Mouse (Mus musculus) lung, postnatal 0 days (tissue): ENCODE results near the gene Ppp2r3a. TPM values are rescaled to one million over a fixed set of nuclear protein-coding genes. Genes with fewer than 3 reads are reported as not detected.

ENCODE experiments used
- ATAC-seq: fragments of 200-750 bp; cut with Nextera tagmentation; 2 replicates; pipeline ENCODE4 v1.8.0; 2017; ENCODE audit warnings: moderate library complexity
- DNase-seq: peaks from one replicate; pipeline ENCODE4 v3.0.0-alpha.2; 2016; ENCODE audit warnings: low spot score
- H3K27ac ChIP-seq: fragments of 300-500 bp; sonication (generic); 2 replicates; pipeline ENCODE4 v1.5.1; 2014; ENCODE audit warnings: antibody characterized with exemption, mild to moderate bottlenecking, low read length, mixed read lengths
- H3K27me3 ChIP-seq: fragments of 300-500 bp; sonication (generic); replicated peaks from 2 replicates; pipeline ENCODE4 v1.6.1; 2014; ENCODE audit warnings: low read length, mixed read lengths; ENCODE audit not compliant: insufficient read depth
- H3K36me3 ChIP-seq: fragments of 300-500 bp; sonication (generic); 2 replicates; pipeline ENCODE4 v1.6.1; 2014; ENCODE audit warnings: low read length, mixed read lengths; ENCODE audit not compliant: insufficient read depth
- H3K4me1 ChIP-seq: fragments of 300-500 bp; sonication (generic); 2 replicates; pipeline ENCODE4 v1.6.1; 2014; ENCODE audit warnings: antibody characterized with exemption, low read depth, low read length, mixed read lengths; ENCODE audit not compliant: insufficient read depth
- H3K4me2 ChIP-seq: fragments of 300-500 bp; sonication (generic); replicated peaks from 2 replicates; pipeline ENCODE4 v1.6.1; 2014; ENCODE audit warnings: low read depth, mild to moderate bottlenecking, low read length, moderate library complexity, mixed read lengths
- H3K4me3 ChIP-seq: fragments of 300-500 bp; sonication (generic); 2 replicates; pipeline ENCODE4 v1.5.1; 2014; ENCODE audit warnings: low read depth, low read length
- H3K9ac ChIP-seq: fragments of 300-500 bp; sonication (generic); replicated peaks from 2 replicates; pipeline ENCODE4 v1.6.1; 2014; ENCODE audit warnings: low read depth, mild to moderate bottlenecking
- H3K9me3 ChIP-seq: fragments of 300-500 bp; sonication (generic); 2 replicates; pipeline ENCODE4 v1.6.1; 2016; ENCODE audit warnings: low read length, mixed read lengths
- CTCF ChIP-seq: IDR thresholded peaks from 2 replicates; pipeline ENCODE4 v1.5.1; 2016; ENCODE audit warnings: antibody characterized with exemption, mild to moderate bottlenecking
- EP300 ChIP-seq: IDR thresholded peaks from 2 replicates; pipeline ENCODE4 v1.6.1; 2016; ENCODE audit warnings: antibody characterized with exemption, mild to moderate bottlenecking, control low read depth
- WGBS: fragments of 180-500 bp; shearing (Covaris S2); extraction: QIAGEN DNeasy Blood & Tissue Kit; methylation state at CpG from one replicate; pipeline ENCODE4 v1.1.7; 2014; 5-methylcytosine and 5-hydroxymethylcytosine counted together
- polyA plus RNA-seq: library from polyadenylated mRNA; unstranded; fragments of >200 nt; fragmentation: Nextera tagmentation; extraction: Ambion mirVana; gene quantifications from 2 replicates; pipeline ENCODE4 v1.2.1, GENCODE M21; 2015

The Ppp2r3a gene
- polyA plus RNA-seq, 1 experiment from 2014 or later, result 7.2 TPM

- Histone ChIP-seq H3K4me1 (peaks cover 2% of the 10 kb centered on the region; the same call in 1 of the 2 replicates), H3K27me3 (no peaks in the 10 kb centered on the region), H3K27ac (no peak overlapping the region), H3K9ac (no peak overlapping the region), H3K4me3 (no peak overlapping the region), H3K9me3 (no peaks in the 10 kb centered on the region), H3K4me2 (no peak overlapping the region), H3K36me3 (no peaks in the 10 kb centered on the region)
- TF ChIP-seq CTCF (no peak), EP300 (no peak)
- 65% methylated on average over 1 of the region's 1 CpGs for WGBS
- no peak for DNase-seq
- no peak for ATAC-seq
These were observed 154.1 kb downstream of the Ppp2r3a start for GRCm38 (mm10) chr9:101097542-101097941.

DNA sequence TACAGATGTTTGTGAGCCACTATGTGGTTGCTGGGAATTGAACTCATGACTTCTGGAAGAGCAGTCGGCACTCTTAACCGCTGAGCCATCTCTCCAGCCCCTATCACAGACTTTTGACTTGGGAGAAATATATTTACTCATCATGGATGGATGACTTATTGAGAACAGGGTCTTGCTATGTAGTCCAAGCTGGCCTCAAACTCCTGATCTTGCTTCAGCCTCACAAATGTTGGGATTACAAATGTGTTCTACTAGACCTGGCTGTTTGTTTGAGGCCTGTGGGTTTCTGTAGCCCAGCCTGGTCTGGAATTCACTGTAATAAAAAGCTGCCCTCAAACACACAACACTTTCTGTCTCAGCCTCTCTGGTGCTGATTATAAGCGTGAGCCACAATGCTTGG, 155.1 kb downstream of the Ppp2r3a start:
- Histone ChIP-seq H3K36me3 (no peaks in the 10 kb centered on the region), H3K4me1 (peaks cover 2% of the 10 kb centered on the region; the same call in 1 of the 2 replicates), H3K27me3 (no peaks in the 10 kb centered on the region), H3K9ac (no peak overlapping the region), H3K9me3 (no peaks in the 10 kb centered on the region), H3K4me3 (no peak overlapping the region), H3K4me2 (no peak overlapping the region), H3K27ac (no peak overlapping the region)
- 89% methylated on average over 3 of the region's 3 CpGs for WGBS
- DNase-seq (no peak), ATAC-seq (no peak)
- TF ChIP-seq CTCF, result no peak
- TF ChIP-seq EP300, result no peak

DNA sequence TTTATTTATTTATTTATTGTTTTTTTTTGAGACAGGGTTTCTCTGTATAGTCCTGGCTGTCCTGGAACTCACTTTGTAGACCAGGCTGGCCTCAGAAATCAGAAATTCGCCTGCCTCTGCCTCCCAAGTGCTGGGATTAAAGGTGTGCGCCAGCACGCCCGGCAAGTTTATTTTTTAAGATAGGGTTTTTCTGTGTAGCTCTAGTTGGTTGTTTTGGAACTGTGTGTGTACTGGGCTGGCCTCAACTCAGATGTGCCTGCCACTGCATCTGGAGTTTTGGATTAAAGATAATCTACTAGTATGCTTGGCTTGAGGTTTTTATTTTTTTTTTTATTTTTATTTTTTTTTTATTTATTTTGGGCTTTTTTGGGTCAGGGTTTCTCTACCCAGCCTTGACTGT, 156.2 kb downstream of the Ppp2r3a start:
- Histone ChIP-seq H3K27ac (no peak overlapping the region), H3K27me3 (no peaks in the 10 kb centered on the region), H3K9ac (no peak overlapping the region), H3K4me2 (no peak overlapping the region), H3K9me3 (no peaks in the 10 kb centered on the region), H3K4me3 (no peak overlapping the region), H3K36me3 (no peaks in the 10 kb centered on the region), H3K4me1 (peaks cover 2% of the 10 kb centered on the region; the same call in 1 of the 2 replicates)
- ATAC-seq, result no peak
- 97% methylated on average over 4 of the region's 4 CpGs for WGBS
- TF ChIP-seq CTCF (no peak), EP300 (no peak)
- no peak for DNase-seq

DNA sequence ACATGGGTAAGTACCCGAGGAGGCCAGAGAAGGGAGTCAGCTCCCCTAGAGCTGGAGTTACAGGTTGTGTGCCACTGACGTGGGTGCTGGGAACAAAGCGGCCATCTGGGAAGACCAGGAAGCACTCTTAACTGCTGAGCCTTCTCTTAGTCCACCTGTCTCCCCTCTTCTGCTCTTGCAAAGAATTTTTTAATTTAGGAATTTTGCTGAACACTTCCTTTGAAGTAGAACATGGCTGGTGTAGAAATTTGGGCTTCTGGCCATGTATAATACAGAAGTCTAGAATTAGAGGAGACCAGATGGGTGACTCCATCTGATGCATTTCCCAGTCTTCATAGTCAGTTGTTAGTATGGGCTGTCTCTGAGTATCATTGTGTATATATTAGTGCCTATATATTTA, 167.9 kb downstream of the Ppp2r3a start:
- Histone ChIP-seq H3K36me3 (no peaks in the 10 kb centered on the region), H3K27ac (no peak overlapping the region), H3K27me3 (no peaks in the 10 kb centered on the region), H3K4me2 (no peak overlapping the region), H3K9ac (no peak overlapping the region), H3K4me3 (no peak overlapping the region), H3K4me1 (peaks cover under 1% of the 10 kb centered on the region; the same call in 1 of the 2 replicates), H3K9me3 (no peaks in the 10 kb centered on the region)
- WGBS, result 78% methylated on average over 3 of the region's 3 CpGs
- DNase-seq (no peak), ATAC-seq (no peak)
- TF ChIP-seq EP300, result no peak
- no peak for TF ChIP-seq CTCF

DNA sequence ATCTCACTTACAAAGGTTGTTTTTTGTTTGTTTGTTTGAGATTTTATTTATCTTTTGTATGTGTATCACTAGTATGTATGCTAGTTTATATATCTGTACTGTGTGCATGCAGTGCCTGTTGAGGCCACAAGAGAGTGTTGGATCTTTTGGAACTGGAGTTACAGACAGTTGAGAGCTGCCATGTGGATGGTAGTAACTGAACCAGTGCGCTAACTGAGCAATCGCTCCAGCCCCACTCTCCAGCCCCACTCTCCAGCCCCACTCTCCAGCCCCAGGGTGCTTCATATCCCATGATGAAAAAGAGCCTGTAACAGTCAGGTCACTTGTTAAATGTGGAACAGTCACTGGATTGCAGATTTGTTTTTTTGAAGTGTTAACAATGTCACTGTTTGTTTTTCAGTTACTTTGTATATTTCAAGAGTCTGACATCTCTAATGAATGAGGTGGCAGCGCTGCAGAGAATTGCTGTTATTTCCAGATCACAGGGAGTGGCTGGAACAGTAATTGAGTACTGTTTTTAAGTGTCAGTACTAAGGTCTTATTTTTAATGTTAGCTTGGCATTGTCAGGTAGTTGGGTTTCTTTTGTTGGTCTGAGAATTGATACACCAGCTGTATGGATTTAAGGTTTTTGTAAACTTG, 171.4 kb downstream of the Ppp2r3a start:
- DNase-seq, result peak; percentile 70
- peak overlapping the region; percentile 38; the same call in 1 of the 2 replicates for H3K27ac ChIP-seq
- no peaks in the 10 kb centered on the region for H3K9me3 ChIP-seq
- no peaks in the 10 kb centered on the region for H3K36me3 ChIP-seq
- peak; percentile 51 for ATAC-seq
- H3K27me3 ChIP-seq, result no peaks in the 10 kb centered on the region
- H3K9ac ChIP-seq, result no peak overlapping the region
- TF ChIP-seq CTCF, result peak; percentile 51
- 0 out of 2 replicates have a peak, but pooled peaks have one; percentile 23 for TF ChIP-seq EP300
- 0 out of 2 replicates have a peak overlapping the region, but pooled peaks have one; percentile 51 for H3K4me2 ChIP-seq
- peaks cover 7% of the 10 kb centered on the region; the same call in 1 of the 2 replicates for H3K4me1 ChIP-seq
- 23% methylated on average over 3 of the region's 3 CpGs for WGBS
- H3K4me3 ChIP-seq, result no peak overlapping the region

- DNase-seq (no peak), ATAC-seq (no peak)
- Histone ChIP-seq H3K27ac (peak overlapping the region; percentile 21; the same call in 1 of the 2 replicates), H3K9ac (no peak overlapping the region), H3K4me3 (peak overlapping the region; percentile 20), H3K36me3 (no peaks in the 10 kb centered on the region), H3K9me3 (no peaks in the 10 kb centered on the region), H3K27me3 (no peaks in the 10 kb centered on the region), H3K4me1 (peaks cover 7% of the 10 kb centered on the region; the same call in 1 of the 2 replicates), H3K4me2 (peak overlapping the region; percentile 51)
- WGBS, result 49% methylated on average over 4 of the region's 4 CpGs
- TF ChIP-seq EP300 (no peak), CTCF (no peak)
These were observed 173.0 kb downstream of the Ppp2r3a start for GRCm38 (mm10) chr9:101078579-101078978.
